Mouse (Mus musculus): ENCODE measurements around the gene Ifng. TPM values are rescaled to one million over a fixed set of nuclear protein-coding genes. Genes with fewer than 3 reads are reported as not detected.

The Ifng gene
- polyA plus RNA-seq (2012; rRNA removed): not detected in 2 replicates

- WGBS: 91% methylated on average over 11 of the region's 11 CpGs
- no peak for DNase-seq
- Histone ChIP-seq H3K27ac (ENCODE audit: insufficient read depth, low read length) (no peak within 1 kb of the TSS), H3K4me3 (replicated peaks; ENCODE audit: insufficient read depth, low read depth, low read length) (no peak within 1 kb of the TSS), H3K4me1 (ENCODE audit: control insufficient read depth, insufficient read depth, low read length) (no peaks in the 10 kb centered on the region), H3K27me3 (ENCODE audit: control insufficient read depth, insufficient read depth, low read length) (no peaks in the 10 kb centered on the region)
- no peak for TF ChIP-seq CTCF (IDR thresholded peaks at IDR 0.05; ENCODE audit: borderline replicate concordance, insufficient read depth, low read depth, low read length)
- no peak for TF ChIP-seq POLR2A (IDR thresholded peaks at IDR 0.05; ENCODE audit: borderline replicate concordance, insufficient read depth, low read length)
Observed at GRCm38 (mm10) chr10:118440742-118441240, at the start of gene Ifng. Ifng (plus strand) TSS chr10:118441046.

GRCm38 (mm10) chr10:118399917-118400316 is 40.9 kb upstream of the Ifng start:
- no peak overlapping the region for H3K27ac ChIP-seq (ENCODE audit: insufficient read depth, low read length)
- TF ChIP-seq CTCF (IDR thresholded peaks at IDR 0.05; ENCODE audit: borderline replicate concordance, insufficient read depth, low read depth, low read length) (no peak), POLR2A (IDR thresholded peaks at IDR 0.05; ENCODE audit: borderline replicate concordance, insufficient read depth, low read length) (no peak)
- H3K4me1 ChIP-seq (ENCODE audit: control insufficient read depth, insufficient read depth, low read length): no peaks in the 10 kb centered on the region
- no peak overlapping the region for H3K4me3 ChIP-seq (replicated peaks; ENCODE audit: insufficient read depth, low read depth, low read length)
- 26% methylated on average over 16 of the region's 16 CpGs for WGBS
- no peak for DNase-seq
- H3K27me3 ChIP-seq (ENCODE audit: control insufficient read depth, insufficient read depth, low read length): no peaks in the 10 kb centered on the region

GRCm38 (mm10) chr10:118406463-118407221 is 34.2 kb upstream of the Ifng start:
- WGBS: 89% methylated on average over 5 of the region's 5 CpGs
- TF ChIP-seq CTCF (IDR thresholded peaks at IDR 0.05; ENCODE audit: borderline replicate concordance, insufficient read depth, low read depth, low read length): no peak
- no peak for TF ChIP-seq POLR2A (IDR thresholded peaks at IDR 0.05; ENCODE audit: borderline replicate concordance, insufficient read depth, low read length)

GRCm38 (mm10) chr10:118411377-118411776 is 29.5 kb upstream of the Ifng start:
- H3K27ac ChIP-seq (ENCODE audit: insufficient read depth, low read length): no peak overlapping the region
- H3K27me3 ChIP-seq (ENCODE audit: control insufficient read depth, insufficient read depth, low read length): no peaks in the 10 kb centered on the region
- H3K4me3 ChIP-seq (replicated peaks; ENCODE audit: insufficient read depth, low read depth, low read length): no peak overlapping the region
- no peak for TF ChIP-seq CTCF (IDR thresholded peaks at IDR 0.05; ENCODE audit: borderline replicate concordance, insufficient read depth, low read depth, low read length)
- DNase-seq: no peak
- no peaks in the 10 kb centered on the region for H3K4me1 ChIP-seq (ENCODE audit: control insufficient read depth, insufficient read depth, low read length)

More at GRCm38 (mm10) chr10:118406463-118407221, 34.2 kb upstream of the Ifng start:
- no peak for DNase-seq
- Histone ChIP-seq H3K27me3 (ENCODE audit: control insufficient read depth, insufficient read depth, low read length) (no peaks in the 10 kb centered on the region), H3K4me3 (replicated peaks; ENCODE audit: insufficient read depth, low read depth, low read length) (no peak overlapping the region), H3K4me1 (ENCODE audit: control insufficient read depth, insufficient read depth, low read length) (no peaks in the 10 kb centered on the region), H3K27ac (ENCODE audit: insufficient read depth, low read length) (no peak overlapping the region)

GRCm38 (mm10) chr10:118412774-118413173 is 28.1 kb upstream of the Ifng start:
- Histone ChIP-seq H3K4me3 (replicated peaks; ENCODE audit: insufficient read depth, low read depth, low read length) (no peak overlapping the region), H3K27ac (ENCODE audit: insufficient read depth, low read length) (no peak overlapping the region), H3K27me3 (ENCODE audit: control insufficient read depth, insufficient read depth, low read length) (no peaks in the 10 kb centered on the region), H3K4me1 (ENCODE audit: control insufficient read depth, insufficient read depth, low read length) (no peaks in the 10 kb centered on the region)
- TF ChIP-seq CTCF (IDR thresholded peaks at IDR 0.05; ENCODE audit: borderline replicate concordance, insufficient read depth, low read depth, low read length) (no peak), POLR2A (IDR thresholded peaks at IDR 0.05; ENCODE audit: borderline replicate concordance, insufficient read depth, low read length) (no peak)
- WGBS: 80% methylated on average over 5 of the region's 5 CpGs
- no peak for DNase-seq

- Histone ChIP-seq H3K27ac (ENCODE audit: insufficient read depth, low read length) (no peak overlapping the region), H3K27me3 (ENCODE audit: control insufficient read depth, insufficient read depth, low read length) (no peaks in the 10 kb centered on the region), H3K4me1 (ENCODE audit: control insufficient read depth, insufficient read depth, low read length) (peaks cover 3% of the 10 kb centered on the region; the same call in 1 of the 2 replicates), H3K4me3 (replicated peaks; ENCODE audit: insufficient read depth, low read depth, low read length) (no peak overlapping the region)
- no peak for TF ChIP-seq POLR2A (IDR thresholded peaks at IDR 0.05; ENCODE audit: borderline replicate concordance, insufficient read depth, low read length)
- no peak for TF ChIP-seq CTCF (IDR thresholded peaks at IDR 0.05; ENCODE audit: borderline replicate concordance, insufficient read depth, low read depth, low read length)
- no peak for DNase-seq
- WGBS: 78% methylated on average over 7 of the region's 7 CpGs
Observed at GRCm38 (mm10) chr10:118419000-118419425, 21.8 kb upstream of the Ifng start.

GRCm38 (mm10) chr10:118420896-118421295 is 19.9 kb upstream of the Ifng start:
- DNase-seq: peak in 1 of 2 experiments; percentile 2
- H3K27me3 ChIP-seq (ENCODE audit: control insufficient read depth, insufficient read depth, low read length): no peaks in the 10 kb centered on the region
- no peak overlapping the region for H3K27ac ChIP-seq (ENCODE audit: insufficient read depth, low read length)
- peaks cover 3% of the 10 kb centered on the region; the same call in 1 of the 2 replicates for H3K4me1 ChIP-seq (ENCODE audit: control insufficient read depth, insufficient read depth, low read length)
- TF ChIP-seq CTCF (IDR thresholded peaks at IDR 0.05; ENCODE audit: borderline replicate concordance, insufficient read depth, low read depth, low read length) (no peak), POLR2A (IDR thresholded peaks at IDR 0.05; ENCODE audit: borderline replicate concordance, insufficient read depth, low read length) (no peak)
- no peak overlapping the region for H3K4me3 ChIP-seq (replicated peaks; ENCODE audit: insufficient read depth, low read depth, low read length)

GRCm38 (mm10) chr10:118435501-118435900 is 5.3 kb upstream of the Ifng start:
- Histone ChIP-seq H3K27me3 (ENCODE audit: control insufficient read depth, insufficient read depth, low read length) (no peaks in the 10 kb centered on the region), H3K4me1 (ENCODE audit: control insufficient read depth, insufficient read depth, low read length) (no peaks in the 10 kb centered on the region), H3K4me3 (replicated peaks; ENCODE audit: insufficient read depth, low read depth, low read length) (no peak overlapping the region), H3K27ac (ENCODE audit: insufficient read depth, low read length) (no peak overlapping the region)
- 93% methylated on average over 6 of the region's 6 CpGs for WGBS
- TF ChIP-seq POLR2A (IDR thresholded peaks at IDR 0.05; ENCODE audit: borderline replicate concordance, insufficient read depth, low read length) (no peak), CTCF (IDR thresholded peaks at IDR 0.05; ENCODE audit: borderline replicate concordance, insufficient read depth, low read depth, low read length) (no peak)
- DNase-seq: no peak

All from cerebellum, adult 2 months (tissue).